Mouse (Mus musculus) intestine, embryonic 15.5 days (tissue): ENCODE measurements around the gene Bsg. TPM values are rescaled to one million over a fixed set of nuclear protein-coding genes. Genes with fewer than 3 reads are reported as not detected.

ENCODE experiments used
- ATAC-seq: fragments of 200-750 bp; cut with Nextera tagmentation; 2 replicates; pipeline ENCODE4 v1.8.0; 2017; ENCODE audit warnings: moderate TSS enrichment, moderate library complexity
- H3K27ac ChIP-seq: fragments of 300-500 bp; sonication (generic); 2 replicates; pipeline ENCODE4 v1.5.1; 2015; ENCODE audit warnings: mild to moderate bottlenecking, inconsistent platforms
- H3K27me3 ChIP-seq: fragments of 300-500 bp; sonication (generic); replicated peaks from 2 replicates; pipeline ENCODE4 v1.6.1; 2015; ENCODE audit warnings: inconsistent platforms
- H3K36me3 ChIP-seq: fragments of 300-500 bp; sonication (generic); 2 replicates; pipeline ENCODE4 v1.6.1; 2015; ENCODE audit warnings: inconsistent platforms
- H3K4me1 ChIP-seq: fragments of 300-500 bp; sonication (generic); replicated peaks from 2 replicates; pipeline ENCODE4 v1.6.1; 2015; ENCODE audit warnings: inconsistent platforms
- H3K4me2 ChIP-seq: fragments of 300-500 bp; sonication (generic); replicated peaks from 2 replicates; pipeline ENCODE4 v1.6.1; 2015; ENCODE audit warnings: mild to moderate bottlenecking, inconsistent platforms
- H3K4me3 ChIP-seq: fragments of 300-500 bp; sonication (generic); replicated peaks from 2 replicates; pipeline ENCODE4 v1.5.1; 2015; ENCODE audit warnings: inconsistent platforms
- H3K9ac ChIP-seq: fragments of 300-500 bp; sonication (generic); 2 replicates; pipeline ENCODE4 v1.6.1; 2015; ENCODE audit warnings: inconsistent platforms
- H3K9me3 ChIP-seq: fragments of 300-500 bp; sonication (generic); 2 replicates; pipeline ENCODE4 v1.6.1; 2016; ENCODE audit warnings: inconsistent platforms
- WGBS: fragments of 180-500 bp; shearing (Covaris S2); methylation state at CpG from one replicate; pipeline ENCODE4 v1.1.7; 2015; 5-methylcytosine and 5-hydroxymethylcytosine counted together
- polyA plus RNA-seq: library from polyadenylated mRNA; unstranded; fragments of >200 nt; fragmentation: Nextera tagmentation; extraction: Ambion mirVana; gene quantifications from 2 replicates; pipeline ENCODE4 v1.2.1, GENCODE M21; 2015

The Bsg gene
- polyA plus RNA-seq, 1 experiment from 2014 or later: 1,119 TPM

DNA sequence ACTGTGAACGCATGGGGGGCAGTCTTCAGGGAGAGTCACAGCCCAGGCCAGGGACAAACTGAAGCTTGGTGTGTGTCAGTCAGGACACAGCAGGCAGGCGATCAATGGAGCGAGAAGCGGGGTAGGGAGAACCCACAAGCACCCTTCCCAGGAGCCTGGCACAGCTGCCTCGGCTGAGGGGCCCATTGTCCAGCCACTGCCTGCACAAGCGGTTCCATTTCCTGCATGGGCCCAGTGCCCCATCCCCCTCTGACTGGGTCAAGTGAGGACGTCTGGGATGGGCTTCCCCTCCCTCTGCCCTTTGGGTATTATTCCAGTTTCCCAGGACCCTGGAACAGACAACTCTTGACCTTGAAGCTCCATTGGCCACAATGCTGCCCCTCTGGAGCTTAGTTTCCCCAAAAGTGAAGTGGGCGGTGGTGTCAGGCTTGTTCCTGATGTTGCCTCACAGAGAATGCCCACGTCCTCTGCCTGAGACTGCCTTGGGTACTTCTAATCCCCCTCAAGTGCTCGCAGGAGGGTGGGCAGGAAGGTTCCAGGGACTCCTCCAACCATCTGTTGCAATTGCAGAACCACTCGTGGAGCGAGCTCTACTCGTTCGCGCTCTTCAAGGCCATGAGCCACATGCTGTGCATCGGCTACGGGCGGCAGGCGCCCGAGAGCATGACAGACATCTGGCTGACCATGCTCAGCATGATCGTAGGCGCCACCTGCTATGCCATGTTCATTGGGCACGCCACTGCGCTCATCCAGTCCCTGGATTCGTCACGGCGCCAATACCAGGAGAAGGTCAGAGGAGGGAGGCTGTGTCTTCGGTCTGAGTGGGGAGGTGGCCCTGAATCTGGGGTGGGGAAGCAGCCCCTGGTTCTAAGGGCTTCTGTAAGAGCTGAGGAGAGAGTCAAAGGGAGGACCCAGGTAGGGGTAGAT lies 24.3 kb downstream of the Bsg start:
- WGBS: 73% methylated on average over 28 of the region's 28 CpGs
- ATAC-seq: no peak
- H3K4me3 ChIP-seq: no peak overlapping the region
- no peaks in the 10 kb centered on the region for H3K9me3 ChIP-seq
- H3K36me3 ChIP-seq: peaks cover 3% of the 10 kb centered on the region; the same call in 1 of the 2 replicates
- H3K27me3 ChIP-seq: no peaks in the 10 kb centered on the region
- no peaks in the 10 kb centered on the region for H3K4me1 ChIP-seq
- H3K9ac ChIP-seq: no peak overlapping the region
- no peak overlapping the region for H3K4me2 ChIP-seq
- H3K27ac ChIP-seq: no peak overlapping the region

DNA sequence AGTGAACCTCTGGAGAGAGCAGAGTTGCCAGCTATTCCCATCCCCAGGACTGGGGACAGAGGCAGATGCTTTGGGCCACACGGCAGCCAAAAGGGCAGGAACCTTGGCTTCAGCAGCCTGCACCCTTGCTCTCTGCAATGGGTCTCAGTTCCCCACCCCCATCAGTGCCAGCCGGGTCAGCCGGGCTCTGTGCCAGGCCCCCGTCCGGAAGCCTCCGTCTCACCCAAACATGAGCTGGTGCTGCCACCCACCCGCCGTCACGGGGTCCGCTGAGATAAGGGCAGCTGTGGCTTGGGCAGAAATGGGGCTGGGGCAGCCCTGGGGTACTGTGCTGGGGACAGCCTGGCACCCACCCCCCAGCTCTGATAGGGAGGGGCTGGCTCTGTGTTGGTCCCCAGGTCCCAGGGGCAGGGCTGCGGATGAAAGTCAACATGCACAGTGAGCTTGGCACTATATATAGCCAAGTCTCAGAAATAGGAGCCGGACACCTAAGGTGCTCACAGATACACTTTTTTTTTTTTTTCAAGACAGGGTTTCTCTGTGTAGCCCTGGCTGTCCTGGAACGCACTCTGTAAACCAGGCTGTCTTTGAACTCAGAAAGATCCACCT lies 25.2 kb downstream of the Bsg start:
- Histone ChIP-seq H3K4me2 (no peak overlapping the region), H3K9me3 (no peaks in the 10 kb centered on the region), H3K36me3 (peaks cover 9% of the 10 kb centered on the region; the same call in 1 of the 2 replicates), H3K27me3 (no peaks in the 10 kb centered on the region), H3K4me1 (no peaks in the 10 kb centered on the region), H3K27ac (no peak overlapping the region), H3K4me3 (no peak overlapping the region), H3K9ac (no peak overlapping the region)
- ATAC-seq: no peak
- WGBS: 70% methylated on average over 13 of the region's 13 CpGs

GRCm38 (mm10) chr10:79732500-79732899 lies 28.2 kb downstream of the Bsg start:
- no peak for ATAC-seq
- Histone ChIP-seq H3K9me3 (no peaks in the 10 kb centered on the region; the same call in 1 of the 2 replicates), H3K36me3 (peaks cover 39% of the 10 kb centered on the region), H3K4me3 (no peak overlapping the region), H3K27ac (no peak overlapping the region), H3K4me1 (no peaks in the 10 kb centered on the region), H3K27me3 (no peaks in the 10 kb centered on the region; the same call in 1 of the 2 replicates), H3K9ac (no peak overlapping the region), H3K4me2 (no peak overlapping the region)
- WGBS: 90% methylated on average over 1 of the region's 1 CpGs

DNA sequence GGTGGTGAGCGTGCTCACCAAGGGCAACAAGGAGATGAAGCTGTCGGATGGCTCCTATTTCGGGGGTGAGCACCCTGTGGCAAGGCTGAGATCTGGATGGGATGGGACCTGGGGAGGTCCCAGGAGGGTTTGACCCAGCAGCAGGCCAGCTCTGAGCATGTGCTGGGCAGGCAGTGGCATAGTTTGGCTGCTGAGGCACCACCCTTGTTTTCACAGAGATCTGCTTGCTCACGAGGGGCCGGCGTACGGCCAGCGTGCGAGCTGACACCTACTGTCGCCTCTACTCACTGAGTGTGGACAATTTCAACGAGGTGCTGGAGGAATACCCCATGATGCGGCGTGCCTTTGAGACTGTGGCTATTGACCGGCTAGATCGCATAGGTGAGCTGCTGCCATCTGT lies 29.6 kb downstream of the Bsg start:
- no peaks in the 10 kb centered on the region; the same call in 1 of the 2 replicates for H3K27me3 ChIP-seq
- ATAC-seq: no peak
- no peak overlapping the region for H3K9ac ChIP-seq
- H3K4me2 ChIP-seq: no peak overlapping the region
- H3K27ac ChIP-seq: no peak overlapping the region
- no peak overlapping the region for H3K4me3 ChIP-seq
- peaks cover 4% of the 10 kb centered on the region for H3K9me3 ChIP-seq
- H3K36me3 ChIP-seq: peaks cover 53% of the 10 kb centered on the region
- 95% methylated on average over 15 of the region's 15 CpGs for WGBS
- H3K4me1 ChIP-seq: no peaks in the 10 kb centered on the region

- H3K36me3 ChIP-seq: peaks cover 68% of the 10 kb centered on the region
- H3K9ac ChIP-seq: no peak overlapping the region
- H3K4me2 ChIP-seq: peak overlapping the region; percentile 31
- 32% methylated on average over 41 of the region's 52 CpGs for WGBS
- H3K4me1 ChIP-seq: no peaks in the 10 kb centered on the region
- peaks cover 15% of the 10 kb centered on the region for H3K9me3 ChIP-seq
- peak; percentile 15; the same call in 1 of the 2 replicates for ATAC-seq
- no peaks in the 10 kb centered on the region; the same call in 1 of the 2 replicates for H3K27me3 ChIP-seq
- no peak overlapping the region for H3K4me3 ChIP-seq
- no peak overlapping the region for H3K27ac ChIP-seq
These were observed 31.1 kb downstream of the Bsg start for GRCm38 (mm10) chr10:79735361-79735760.

GRCm38 (mm10) chr10:79736706-79737105 lies 32.4 kb downstream of the Bsg start:
- no peak for ATAC-seq
- 88% methylated on average over 14 of the region's 14 CpGs for WGBS
- no peaks in the 10 kb centered on the region for H3K4me1 ChIP-seq
- H3K36me3 ChIP-seq: peaks cover 81% of the 10 kb centered on the region
- no peak overlapping the region for H3K4me2 ChIP-seq
- H3K9me3 ChIP-seq: peaks cover 22% of the 10 kb centered on the region
- H3K9ac ChIP-seq: no peak overlapping the region
- no peaks in the 10 kb centered on the region; the same call in 1 of the 2 replicates for H3K27me3 ChIP-seq
- H3K4me3 ChIP-seq: no peak overlapping the region
- H3K27ac ChIP-seq: no peak overlapping the region

GRCm38 (mm10) chr10:79738259-79738658 lies 34.0 kb downstream of the Bsg start:
- Histone ChIP-seq H3K27me3 (no peaks in the 10 kb centered on the region; the same call in 1 of the 2 replicates), H3K4me2 (no peak overlapping the region), H3K27ac (no peak overlapping the region), H3K9me3 (peaks cover 22% of the 10 kb centered on the region), H3K4me3 (no peak overlapping the region), H3K9ac (no peak overlapping the region), H3K36me3 (peaks cover 93% of the 10 kb centered on the region), H3K4me1 (no peaks in the 10 kb centered on the region)
- 93% methylated on average over 10 of the region's 10 CpGs for WGBS
- no peak for ATAC-seq

DNA sequence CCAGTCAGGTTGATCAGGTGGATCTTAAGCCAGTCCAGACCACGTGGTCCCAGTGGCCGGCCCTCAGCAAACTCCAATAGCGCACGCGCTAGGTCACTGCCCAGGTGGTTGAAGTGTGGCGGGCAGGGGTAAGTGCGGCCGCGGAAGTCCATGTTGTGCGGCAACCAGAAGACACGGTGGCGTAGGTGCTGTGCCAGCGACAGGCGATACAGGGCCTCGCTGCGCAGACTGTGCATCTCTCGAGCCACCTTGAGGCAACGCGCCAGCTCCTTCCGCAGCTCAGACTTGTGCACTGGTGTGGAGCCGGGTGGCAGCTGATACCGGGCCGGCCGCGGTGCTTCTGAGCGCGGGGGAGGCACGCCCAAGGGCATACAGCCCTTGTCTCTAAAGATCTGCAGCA lies 34.9 kb downstream of the Bsg start:
- no peak overlapping the region for H3K4me2 ChIP-seq
- no peak for ATAC-seq
- no peak overlapping the region for H3K27ac ChIP-seq
- H3K4me3 ChIP-seq: no peak overlapping the region
- WGBS: 98% methylated on average over 28 of the region's 28 CpGs
- H3K36me3 ChIP-seq: peaks cover 93% of the 10 kb centered on the region
- no peaks in the 10 kb centered on the region for H3K4me1 ChIP-seq
- H3K9me3 ChIP-seq: peaks cover 22% of the 10 kb centered on the region
- H3K9ac ChIP-seq: no peak overlapping the region
- no peaks in the 10 kb centered on the region; the same call in 1 of the 2 replicates for H3K27me3 ChIP-seq

DNA sequence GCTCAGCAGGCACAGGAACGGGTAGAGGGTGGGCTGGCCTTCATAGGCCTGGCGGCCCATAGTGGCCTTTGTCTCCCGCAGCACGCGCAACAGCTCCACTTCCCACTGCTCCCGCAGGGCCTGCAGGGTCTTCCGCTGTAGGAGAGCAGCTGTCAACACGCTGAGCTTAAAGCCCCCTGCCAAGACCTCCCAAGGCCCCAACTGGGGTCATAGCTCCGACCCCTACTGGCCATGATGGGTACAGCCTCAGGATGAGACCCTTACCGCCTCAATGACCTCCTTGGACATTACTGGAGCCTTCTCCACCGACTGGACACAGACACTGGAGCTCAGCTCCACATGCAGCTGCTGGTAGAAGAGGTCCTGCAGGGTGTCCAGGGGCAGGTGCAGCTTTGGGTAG lies 36.6 kb downstream of the Bsg start:
- Histone ChIP-seq H3K27ac (no peak overlapping the region), H3K27me3 (no peaks in the 10 kb centered on the region; the same call in 1 of the 2 replicates), H3K4me2 (no peak overlapping the region), H3K4me3 (no peak overlapping the region), H3K4me1 (peaks cover 6% of the 10 kb centered on the region; the same call in 1 of the 2 replicates), H3K36me3 (peaks cover 78% of the 10 kb centered on the region), H3K9me3 (peaks cover 22% of the 10 kb centered on the region), H3K9ac (no peak overlapping the region)
- no peak for ATAC-seq
- WGBS: 79% methylated on average over 11 of the region's 11 CpGs

DNA sequence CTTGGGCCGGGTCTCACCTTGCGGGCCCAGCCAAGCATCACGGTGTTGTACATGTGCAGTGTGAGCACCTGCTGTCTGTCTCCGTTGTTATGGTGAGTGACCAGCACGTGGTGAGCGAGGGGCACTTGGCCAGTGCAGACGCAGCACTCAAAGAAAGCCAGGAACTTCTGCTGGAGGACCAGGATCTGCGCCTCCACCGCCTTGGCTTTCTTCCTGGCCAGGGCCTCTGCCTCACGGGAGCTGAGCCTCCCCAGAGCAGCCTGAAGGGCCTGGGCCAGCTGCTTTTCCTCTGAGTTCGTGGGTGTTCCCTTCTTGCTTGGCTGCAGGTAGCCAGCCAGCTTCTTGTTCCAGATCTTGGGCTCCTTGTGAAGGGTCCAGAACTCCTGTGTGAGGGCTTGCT lies 38.9 kb downstream of the Bsg start:
- H3K27ac ChIP-seq: no peak overlapping the region
- H3K4me2 ChIP-seq: no peak overlapping the region
- H3K36me3 ChIP-seq: peaks cover 55% of the 10 kb centered on the region
- 91% methylated on average over 11 of the region's 11 CpGs for WGBS
- peaks cover 12% of the 10 kb centered on the region; the same call in 1 of the 2 replicates for H3K4me1 ChIP-seq
- no peak overlapping the region for H3K9ac ChIP-seq
- H3K27me3 ChIP-seq: no peaks in the 10 kb centered on the region
- no peak for ATAC-seq
- H3K4me3 ChIP-seq: no peak overlapping the region
- H3K9me3 ChIP-seq: peaks cover 22% of the 10 kb centered on the region

DNA sequence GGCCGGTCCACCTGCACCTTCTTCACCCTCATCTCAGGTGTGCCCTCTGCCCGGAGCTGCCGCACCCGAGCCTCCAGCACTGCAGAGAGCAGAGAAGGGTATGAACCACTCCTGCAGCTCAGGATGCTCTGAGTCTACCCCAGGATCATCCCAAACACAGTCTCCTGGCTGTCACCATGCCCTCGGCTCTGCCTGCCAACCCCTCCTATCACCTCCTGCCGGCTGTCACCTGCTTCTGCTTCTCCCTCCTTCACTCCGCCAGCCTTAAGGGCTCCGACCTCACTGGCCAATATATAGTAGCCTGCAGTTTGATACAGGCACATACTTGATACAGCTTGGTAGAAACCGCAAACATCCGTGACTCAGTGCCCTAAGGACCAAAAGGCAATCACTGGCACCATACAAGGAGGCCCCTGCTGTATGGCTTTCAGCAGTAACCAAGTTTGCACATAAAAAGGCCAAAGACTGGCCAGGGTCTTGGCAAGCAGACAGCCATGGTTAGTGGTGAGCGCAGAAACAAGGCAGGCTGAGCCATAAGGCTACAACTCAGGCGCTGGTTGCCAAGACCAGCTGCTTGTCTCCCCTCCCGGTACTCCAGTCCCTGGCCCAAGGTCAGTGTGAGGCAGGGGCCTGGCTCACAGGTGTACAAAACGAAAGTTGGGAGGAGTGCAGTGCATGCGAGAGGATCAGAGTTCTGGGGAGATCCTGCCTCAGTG lies 39.5 kb downstream of the Bsg start:
- ATAC-seq: no peak
- WGBS: 93% methylated on average over 15 of the region's 15 CpGs
- Histone ChIP-seq H3K27me3 (no peaks in the 10 kb centered on the region), H3K9me3 (peaks cover 18% of the 10 kb centered on the region), H3K4me1 (peaks cover 12% of the 10 kb centered on the region; the same call in 1 of the 2 replicates), H3K27ac (no peak overlapping the region), H3K4me2 (no peak overlapping the region), H3K36me3 (peaks cover 49% of the 10 kb centered on the region), H3K9ac (no peak overlapping the region), H3K4me3 (no peak overlapping the region)

DNA sequence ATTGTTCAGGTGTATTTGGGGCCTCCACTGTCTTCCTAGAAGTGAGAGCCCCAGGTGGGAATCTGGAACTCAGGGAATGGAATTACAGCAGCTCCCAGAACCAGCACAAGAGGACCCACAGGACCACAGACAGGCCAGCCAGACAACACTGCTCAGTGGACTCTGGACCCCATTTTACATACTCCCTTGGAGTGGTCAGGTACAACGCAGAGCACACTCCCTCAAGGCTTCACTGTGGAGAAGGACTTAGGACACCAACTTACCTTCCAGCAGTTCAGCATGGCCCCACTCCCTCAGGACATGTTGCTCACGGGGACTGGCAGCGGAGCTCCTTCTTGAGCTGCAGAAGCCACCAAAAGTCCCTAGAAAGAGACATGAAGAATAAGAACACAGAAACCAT lies 41.1 kb downstream of the Bsg start:
- H3K4me1 ChIP-seq: peaks cover 12% of the 10 kb centered on the region; the same call in 1 of the 2 replicates
- H3K27me3 ChIP-seq: no peaks in the 10 kb centered on the region
- WGBS: 91% methylated on average over 3 of the region's 3 CpGs
- peaks cover 33% of the 10 kb centered on the region for H3K36me3 ChIP-seq
- peak overlapping the region; percentile 52 for H3K4me3 ChIP-seq
- peak; percentile 20; the same call in 1 of the 2 replicates for ATAC-seq
- peak overlapping the region; percentile 56 for H3K4me2 ChIP-seq
- H3K9me3 ChIP-seq: peaks cover 7% of the 10 kb centered on the region
- no peak overlapping the region for H3K27ac ChIP-seq
- no peak overlapping the region for H3K9ac ChIP-seq
